Mouse (Mus musculus): ENCODE data around the gene Ccdc191.

Ccdc191 gene

DNA sequence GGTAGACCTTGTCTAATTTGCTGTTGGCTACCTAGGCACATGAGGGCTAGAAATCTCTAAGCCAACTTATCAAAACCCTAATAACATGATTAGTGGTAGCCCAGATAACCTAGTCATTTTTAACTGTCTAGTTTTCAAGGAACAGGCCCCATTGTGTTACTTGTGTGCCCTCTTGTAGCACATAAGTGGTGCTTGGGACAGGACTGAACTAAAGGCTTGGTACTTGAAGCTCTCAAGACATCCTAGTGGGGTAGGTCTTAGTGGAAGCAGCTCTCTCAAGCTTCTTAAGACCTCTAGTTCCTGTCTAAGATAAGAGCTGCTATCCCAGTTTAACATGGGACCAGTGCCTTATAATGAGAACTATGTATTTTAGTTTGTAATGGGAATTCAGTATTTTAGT lies 41.0 kb downstream of the Ccdc191 start:
- in situ Hi-C loops (cut with MboI, MseI), result no loop called here

DNA sequence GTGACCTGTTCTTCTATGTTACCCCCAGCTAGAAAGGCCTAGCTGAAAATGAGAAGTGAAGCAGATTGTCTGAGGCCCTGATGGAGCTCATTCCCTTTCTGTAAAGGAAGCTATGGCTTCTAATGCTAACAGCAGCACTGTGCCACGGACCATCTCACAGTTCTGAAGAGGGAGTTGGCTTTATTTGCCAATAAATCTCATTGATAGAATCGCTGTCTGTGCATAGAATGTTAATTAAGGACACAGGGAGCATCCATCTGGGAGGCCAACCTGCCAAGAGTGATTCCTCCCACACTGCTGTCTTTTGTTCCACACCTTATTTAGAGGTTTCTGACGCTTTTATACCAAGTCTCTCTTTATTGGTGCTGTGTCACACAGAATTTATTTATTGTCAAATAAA lies 41.9 kb downstream of the Ccdc191 start:
- in situ Hi-C loops (cut with MboI, MseI), result no loop called here

DNA sequence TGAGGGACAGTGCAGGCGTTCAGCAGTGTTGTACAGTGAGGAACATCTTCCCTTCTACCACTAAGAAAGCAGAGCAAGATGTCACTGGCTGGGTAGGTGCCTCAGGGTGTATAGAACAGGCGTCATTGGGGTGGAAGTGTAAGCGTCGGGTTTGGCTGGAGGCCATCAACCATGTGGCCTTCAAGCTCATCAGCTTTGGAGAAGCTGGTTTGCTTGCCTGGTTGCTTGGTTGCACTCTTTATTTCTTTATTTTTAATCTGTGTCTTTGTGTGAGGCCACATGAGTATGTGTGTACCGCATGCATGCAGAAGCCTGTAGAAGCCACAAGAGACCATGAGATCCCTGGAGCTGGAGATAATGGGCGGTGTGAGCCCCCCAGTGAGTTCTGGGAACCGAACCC lies 42.7 kb downstream of the Ccdc191 start:
- in situ Hi-C loops (cut with MboI, MseI), result no loop called here

DNA sequence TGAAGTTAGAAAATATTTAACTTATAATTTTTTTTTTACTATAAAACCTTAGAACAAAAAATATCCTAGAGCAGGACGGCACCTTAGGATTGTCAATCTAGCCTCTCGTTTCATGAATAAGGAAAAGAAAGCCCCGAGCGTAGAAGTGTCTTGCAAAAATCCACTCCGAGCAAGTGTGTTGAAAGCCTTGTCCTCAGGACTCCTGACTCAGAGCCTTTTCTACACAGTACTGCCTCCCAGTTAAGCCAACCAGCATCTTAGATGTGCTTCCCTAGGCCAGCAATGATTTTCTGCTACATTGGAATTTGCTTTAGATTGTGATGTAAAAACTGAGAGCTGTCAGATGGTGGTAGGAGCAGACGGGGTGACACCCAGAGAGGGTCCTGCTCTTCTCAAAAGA lies 43.4 kb downstream of the Ccdc191 start:
- in situ Hi-C loops (cut with MboI, MseI), result no loop called here

DNA sequence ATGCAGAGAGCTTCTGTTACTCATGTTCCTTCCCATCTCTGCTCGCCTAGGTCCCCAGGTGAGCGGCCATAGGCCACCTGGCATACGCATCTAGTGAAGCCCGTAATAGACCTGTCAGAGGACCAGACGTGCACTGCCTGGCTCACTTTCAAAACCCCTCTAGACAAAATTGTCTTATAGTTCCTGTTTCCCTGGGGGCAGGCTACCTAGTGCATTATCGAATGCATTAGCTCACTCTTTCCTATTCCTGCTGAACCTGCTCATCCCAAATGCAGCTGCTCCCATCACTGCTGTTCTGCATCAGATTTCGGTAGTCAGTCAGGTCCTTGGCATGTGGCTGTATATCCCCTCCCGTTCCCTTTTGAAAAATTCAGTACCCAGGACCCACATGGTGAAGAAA lies 45.3 kb downstream of the Ccdc191 start:
- in situ Hi-C loops (cut with MboI, MseI), result no loop called here

DNA sequence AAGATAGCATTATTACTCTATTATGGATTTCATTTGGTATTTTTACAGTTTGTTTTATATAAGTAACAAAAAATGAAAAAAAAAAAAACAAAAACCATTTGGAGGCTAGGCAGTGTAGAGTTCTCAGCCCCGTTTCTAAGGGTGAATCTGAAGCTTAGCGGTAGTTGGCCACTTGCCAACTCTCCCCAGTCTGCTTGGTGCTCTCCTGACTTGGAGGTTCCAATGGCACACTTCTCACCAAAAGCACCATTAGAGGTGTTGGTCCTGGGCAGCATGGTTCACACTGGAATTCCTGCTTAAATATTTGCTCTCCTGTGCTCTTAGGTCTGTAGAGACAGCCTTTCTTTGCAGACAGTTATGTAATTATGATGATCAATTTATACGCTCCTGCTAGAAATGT lies 45.8 kb downstream of the Ccdc191 start:
- in situ Hi-C loops (cut with MboI, MseI), result no loop called here

DNA sequence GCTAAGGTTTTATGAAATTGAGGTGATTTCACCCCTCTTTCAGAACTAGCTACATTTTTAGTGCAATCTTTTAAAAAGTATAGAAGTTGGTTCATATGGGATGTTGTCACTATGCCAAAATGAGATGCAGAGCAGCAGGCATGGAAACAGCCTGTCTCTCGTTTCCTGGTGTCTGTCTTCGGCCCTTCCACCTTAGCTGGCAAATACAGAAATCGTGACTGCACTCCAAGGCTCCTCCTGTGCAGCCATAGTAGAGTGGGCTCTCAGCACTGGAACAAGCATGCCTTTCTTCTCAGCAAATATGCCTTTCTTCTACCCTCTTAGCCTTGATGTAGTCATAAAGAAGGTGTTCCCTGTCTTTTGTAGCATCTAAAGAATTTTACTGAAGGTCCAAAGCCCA lies 46.3 kb downstream of the Ccdc191 start:
- in situ Hi-C loops (cut with MboI, MseI), result no loop called here

DNA sequence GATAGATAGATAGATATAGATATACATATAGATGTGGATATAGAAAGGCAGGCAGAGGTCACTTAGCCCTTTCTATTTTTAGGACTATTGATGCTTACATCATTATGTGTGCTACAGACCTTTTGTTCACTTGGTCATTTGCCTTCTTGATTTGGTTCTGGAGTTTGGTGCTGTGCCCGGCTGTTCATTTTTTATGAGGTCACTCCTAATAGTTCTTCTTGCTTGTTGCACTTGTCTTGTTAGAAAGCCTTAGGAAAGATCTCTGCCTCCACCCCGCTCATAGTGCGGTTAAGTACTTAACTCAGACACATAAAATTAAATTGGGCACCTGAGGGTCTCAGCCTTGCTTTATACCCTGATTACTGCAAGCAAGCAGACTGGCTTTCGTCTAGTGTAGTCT lies 51.2 kb downstream of the Ccdc191 start:
- in situ Hi-C loops (cut with MboI, MseI), result no loop called here

DNA sequence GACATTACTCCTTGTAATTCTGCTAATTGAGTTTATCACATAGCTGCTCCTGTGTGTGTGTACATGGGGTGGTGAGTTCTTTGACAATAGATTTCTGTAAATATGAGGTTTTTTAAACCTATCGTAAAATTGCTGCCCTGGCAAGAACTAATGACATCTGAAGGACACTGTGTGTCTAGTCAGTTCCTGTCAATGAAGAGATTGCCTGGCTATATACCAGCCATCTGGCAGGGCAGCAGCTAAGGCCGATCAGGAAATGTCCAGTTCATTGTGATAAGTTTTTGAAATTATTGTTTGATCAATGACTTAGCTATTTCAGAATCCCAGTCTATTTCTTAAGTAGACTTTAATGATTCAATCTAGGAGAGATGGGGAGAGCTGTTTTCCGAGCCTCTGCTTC lies 55.8 kb downstream of the Ccdc191 start:
- in situ Hi-C loops (cut with MboI, MseI), result no loop called here

DNA sequence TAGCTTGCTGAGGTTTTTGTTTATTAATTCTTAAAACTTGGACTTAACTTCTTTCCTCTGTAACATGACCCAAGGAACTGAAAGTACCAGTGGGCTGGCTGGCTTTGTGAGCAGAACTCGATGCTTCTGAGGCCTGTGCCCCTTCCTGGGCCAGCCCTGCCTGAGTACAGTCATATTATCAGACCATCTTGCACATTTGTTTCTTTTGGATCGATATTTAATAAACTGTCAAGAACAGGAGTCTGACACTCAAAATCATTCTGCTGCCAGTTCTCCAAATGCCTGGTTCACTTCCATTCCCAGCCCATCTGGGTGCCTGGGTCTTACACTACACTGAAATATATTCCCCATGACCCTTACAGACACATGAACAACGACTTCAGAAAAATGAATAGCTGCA lies 56.3 kb downstream of the Ccdc191 start:
- in situ Hi-C loops (cut with MboI, MseI), result no loop called here

DNA sequence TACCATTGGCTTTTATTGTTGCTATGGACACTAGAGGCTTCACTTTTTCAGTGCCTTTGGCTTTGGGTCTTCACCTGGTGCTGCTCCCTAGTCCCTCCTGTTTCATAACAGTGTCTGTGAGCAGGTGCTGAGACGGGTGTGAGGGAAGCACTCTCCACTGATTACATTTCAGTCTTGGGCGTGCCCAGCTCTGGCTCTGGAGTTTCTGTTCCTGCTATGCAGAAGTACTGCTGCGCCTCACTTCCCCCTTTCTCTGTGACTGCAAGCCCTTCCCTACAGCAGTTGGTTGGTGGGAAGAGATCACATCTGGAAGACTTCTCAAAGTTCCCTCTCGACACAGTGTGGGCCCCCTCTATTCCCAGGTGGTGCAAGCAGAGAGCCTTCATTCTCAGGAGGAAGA lies 62.0 kb downstream of the Ccdc191 start:
- in situ Hi-C loops (cut with MboI, MseI), result no loop called here

DNA sequence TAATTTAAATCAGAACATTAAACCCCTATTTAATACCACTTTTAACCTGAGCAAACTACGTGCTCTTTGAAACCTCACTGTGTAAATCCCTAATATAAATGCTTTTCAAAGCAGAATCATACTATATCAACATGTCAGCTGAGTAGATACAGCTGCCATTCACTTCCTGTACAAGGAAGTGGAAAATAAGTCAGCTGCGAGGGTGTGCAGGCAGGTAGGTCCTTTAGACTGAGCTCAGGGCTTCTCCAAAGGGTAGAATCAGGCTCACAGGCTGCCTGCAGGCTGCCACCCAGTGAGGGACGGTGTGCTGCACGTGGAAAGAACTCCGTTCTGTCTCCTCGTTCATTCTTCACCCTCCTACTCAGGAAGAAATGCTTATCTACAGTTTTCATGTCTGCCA lies 65.3 kb downstream of the Ccdc191 start:
- in situ Hi-C loops (cut with MboI, MseI), result no loop called here

DNA sequence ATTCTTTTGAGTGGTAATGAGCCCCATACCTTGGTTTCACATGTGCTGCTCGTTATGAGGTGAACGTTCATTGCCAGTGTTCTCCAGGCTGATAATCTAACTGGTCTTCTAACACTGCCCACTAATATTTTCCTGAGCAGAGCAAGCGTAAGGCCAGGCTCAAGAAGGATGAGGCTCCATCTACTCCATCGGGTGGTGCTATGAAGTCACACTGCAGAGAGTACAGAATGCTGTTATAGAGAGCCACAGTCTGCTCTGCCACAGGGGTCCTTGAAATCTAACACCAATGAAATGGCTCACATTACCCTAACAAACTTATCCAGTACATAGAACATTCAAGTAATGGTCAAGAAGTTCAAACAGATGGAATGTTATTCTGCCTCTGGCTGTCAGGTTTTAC lies 68.4 kb downstream of the Ccdc191 start:
- in situ Hi-C loops (cut with MboI, MseI), result no loop called here

DNA sequence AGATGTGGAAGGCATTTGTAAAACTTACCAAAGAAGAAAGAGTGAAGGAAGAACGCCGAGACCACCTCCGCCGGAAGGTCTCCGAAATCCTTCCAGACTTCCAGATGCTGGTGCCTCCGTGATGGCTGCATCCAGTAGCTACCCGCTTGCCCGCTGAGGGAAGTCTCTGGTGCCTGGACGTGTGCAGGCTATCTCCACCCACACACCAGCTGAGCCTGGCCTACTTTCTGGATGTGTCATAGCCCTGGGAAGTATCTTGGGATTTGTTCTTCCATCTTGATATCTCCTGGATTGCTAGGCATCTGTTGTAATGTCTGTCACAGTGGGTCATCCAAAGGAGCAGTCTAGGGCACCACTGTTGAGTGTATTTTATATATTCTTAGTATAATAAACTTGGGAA lies 73.7 kb downstream of the Ccdc191 start:
- in situ Hi-C loops (cut with MboI, MseI), result loop anchor here in 1 of 2 experiments (5.0 kb wide), 1 partner anchor 49 kb away; no protein-coding TSS in a partner anchor

DNA sequence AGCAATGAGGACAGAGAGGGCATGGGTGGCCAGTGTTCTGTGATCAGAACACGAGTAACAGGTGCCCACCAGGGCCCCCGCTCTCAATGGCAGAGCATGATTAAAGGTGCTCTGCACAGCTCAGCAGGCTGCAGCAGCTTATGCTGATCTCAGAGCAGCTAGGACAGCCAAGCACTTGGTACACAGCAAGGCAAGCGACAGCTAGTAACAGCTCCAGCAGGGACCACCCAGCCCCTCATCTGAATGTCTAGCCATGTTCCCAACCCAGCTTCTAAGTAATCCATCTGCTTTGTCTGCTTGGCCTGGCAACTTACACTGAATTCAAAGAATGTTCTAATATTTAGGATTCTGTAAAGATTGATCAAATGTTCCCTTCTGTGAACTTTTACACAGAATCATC lies 74.2 kb downstream of the Ccdc191 start:
- in situ Hi-C loops (cut with MboI, MseI), result loop anchor here in 1 of 2 experiments (5.0 kb wide), 1 partner anchor 49 kb away; no protein-coding TSS in a partner anchor

DNA sequence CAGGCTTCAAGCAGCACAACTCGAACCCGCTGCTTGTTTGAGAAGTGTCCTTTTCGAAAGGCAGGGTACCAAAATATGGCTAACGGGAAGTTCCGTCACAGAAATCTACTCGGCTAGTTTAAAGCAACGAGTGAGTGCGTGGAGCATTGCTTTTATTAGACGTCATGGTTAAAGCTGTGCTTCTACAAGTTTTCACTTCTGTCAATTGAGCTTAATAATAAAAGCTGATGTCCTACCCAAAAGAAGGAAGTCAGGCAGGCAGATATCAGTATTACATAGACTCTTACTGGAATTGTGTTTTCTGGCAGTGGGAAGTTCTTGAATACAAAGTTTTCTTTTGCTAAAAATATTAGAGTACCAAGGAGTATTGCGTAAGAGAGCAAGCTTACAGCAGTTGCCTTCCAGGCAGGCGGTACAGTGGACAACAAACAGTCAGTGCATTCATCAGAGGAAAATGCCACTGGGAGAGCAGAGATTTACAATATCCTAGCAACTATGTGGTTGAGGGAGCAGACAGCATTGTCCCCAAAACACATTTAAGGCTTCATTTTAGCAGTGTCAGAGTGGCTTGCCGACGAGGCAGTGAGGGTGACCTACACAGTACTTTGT lies 76.3 kb downstream of the Ccdc191 start:
- in situ Hi-C loops (cut with MboI, MseI), result no loop called here

DNA sequence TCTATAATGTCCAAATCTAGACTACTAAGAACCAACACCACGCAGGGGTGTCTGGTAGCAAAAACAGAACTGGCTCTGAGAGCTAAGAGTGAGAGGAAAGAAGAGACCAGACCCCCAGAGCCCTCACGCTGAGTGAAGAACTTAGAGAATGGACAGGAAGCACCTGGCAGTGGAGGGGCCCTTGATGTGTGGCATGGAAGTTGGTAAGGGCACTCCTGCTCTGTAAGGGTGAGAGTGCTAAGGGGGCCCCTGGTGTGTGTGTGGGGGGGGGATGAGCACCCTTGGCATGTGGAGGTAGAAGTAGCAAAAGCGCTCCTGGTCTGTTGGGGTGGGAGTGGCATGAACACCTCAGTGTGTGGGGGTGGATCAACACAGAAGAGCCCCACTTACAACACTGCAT lies 80.8 kb downstream of the Ccdc191 start:
- in situ Hi-C loops (cut with MboI, MseI), result no loop called here

DNA sequence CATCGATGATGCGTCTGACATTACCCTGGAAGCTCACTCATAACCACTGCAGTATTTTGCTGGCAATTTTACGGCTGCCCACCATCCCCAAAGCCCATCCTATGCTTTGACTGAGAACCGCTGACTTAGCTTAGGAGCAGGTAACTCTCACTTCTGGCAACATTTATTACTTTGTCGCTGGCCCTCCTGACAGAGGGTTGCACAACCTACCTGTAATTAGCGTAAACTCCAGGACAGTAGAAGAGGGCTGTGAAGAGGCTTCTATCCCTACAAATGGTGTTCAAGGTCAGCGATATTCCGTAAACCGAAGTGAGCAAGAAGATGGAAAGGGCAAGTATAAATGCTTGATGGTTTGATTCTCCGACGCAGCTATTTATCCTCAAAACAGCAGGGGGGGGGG lies 81.6 kb downstream of the Ccdc191 start:
- in situ Hi-C loops (cut with MboI, MseI), result no loop called here

DNA sequence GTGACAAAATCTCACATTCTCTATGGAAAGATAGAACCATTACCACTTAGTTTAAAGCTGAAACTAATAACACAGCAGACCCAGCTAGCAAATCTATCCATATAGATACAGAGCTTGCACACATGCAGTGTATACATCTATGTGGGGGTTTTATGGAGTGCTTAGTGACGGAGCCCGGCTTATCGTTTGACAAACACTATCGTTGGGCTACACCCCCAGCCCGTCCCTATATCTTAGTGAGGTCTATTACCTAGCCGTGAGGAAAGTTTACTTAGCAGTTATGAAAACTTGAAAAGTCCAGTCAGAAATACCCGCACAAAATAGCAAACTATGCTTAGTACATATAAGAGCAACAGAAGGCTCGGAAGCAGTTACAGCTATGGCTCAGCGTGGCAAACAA lies 82.1 kb downstream of the Ccdc191 start:
- in situ Hi-C loops (cut with MboI, MseI), result no loop called here

DNA sequence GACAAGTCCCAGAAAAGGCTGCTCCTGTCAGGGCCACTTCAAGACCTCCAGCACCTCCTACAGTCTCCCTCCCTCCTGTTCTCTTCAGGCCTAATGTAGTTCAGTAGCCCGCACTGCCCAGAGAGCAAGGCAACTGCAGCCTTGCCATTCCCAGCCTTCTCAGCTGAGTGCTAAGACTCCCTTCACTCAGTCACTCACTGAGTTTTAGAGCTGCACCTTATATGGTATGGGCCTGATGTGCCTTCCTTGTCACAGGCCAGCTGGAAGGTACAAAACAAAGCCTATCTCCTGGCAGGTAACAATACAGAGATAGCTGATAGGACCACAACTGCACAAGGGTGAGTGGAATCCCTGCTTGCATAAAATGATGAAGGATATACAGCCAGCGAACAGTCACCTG lies 82.8 kb downstream of the Ccdc191 start:
- in situ Hi-C loops (cut with MboI, MseI), result no loop called here

DNA sequence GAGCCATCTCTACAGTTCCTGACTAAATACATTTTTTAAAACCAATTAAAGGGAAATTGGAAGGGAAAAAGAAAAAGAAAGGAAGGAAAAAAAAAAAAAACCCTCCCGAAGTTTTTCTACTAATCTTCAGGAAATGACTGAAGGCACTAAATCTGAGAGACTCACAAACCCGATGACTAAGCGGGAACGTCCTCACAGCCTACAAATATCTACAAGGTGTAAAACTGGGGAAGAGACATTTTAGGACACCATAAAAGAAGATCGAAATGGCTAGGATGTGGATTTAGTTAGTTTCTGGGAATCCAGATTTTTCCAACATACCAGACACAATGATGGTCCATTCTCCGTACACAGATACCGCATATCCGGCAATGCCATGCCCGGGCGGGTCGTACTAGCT lies 83.5 kb downstream of the Ccdc191 start:
- in situ Hi-C loops (cut with MboI, MseI), result no loop called here

DNA sequence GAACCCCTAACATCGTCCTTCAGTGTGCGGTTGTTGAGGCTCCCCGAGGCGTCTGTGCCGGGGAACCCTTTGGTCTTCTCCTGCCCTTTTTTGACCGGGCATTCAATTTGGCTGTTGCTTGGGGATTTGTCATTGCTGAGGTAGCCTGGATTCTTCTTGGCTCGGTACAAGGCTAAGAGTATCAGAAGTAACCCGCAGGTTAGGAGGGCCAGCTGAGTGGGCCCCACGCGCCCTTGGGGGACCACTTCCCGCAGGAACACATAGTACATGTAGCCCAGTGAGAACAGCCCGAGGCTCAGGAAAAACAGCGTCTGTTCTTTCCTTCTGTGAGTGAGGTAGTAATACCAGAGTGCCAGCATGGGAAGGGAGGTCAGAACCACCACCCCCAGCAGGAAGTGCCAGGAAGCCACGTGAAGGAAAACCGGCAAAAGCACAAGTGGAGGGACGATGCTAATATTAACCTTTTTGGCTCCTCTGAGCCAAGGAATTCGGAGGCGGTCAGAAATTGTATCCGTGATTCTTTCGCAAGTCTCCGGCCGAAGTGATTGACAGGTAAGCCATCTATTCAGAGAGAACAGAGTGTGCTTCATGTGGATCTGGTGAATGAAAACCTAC lies 84.1 kb downstream of the Ccdc191 start:
- in situ Hi-C loops (cut with MboI, MseI), result no loop called here

DNA sequence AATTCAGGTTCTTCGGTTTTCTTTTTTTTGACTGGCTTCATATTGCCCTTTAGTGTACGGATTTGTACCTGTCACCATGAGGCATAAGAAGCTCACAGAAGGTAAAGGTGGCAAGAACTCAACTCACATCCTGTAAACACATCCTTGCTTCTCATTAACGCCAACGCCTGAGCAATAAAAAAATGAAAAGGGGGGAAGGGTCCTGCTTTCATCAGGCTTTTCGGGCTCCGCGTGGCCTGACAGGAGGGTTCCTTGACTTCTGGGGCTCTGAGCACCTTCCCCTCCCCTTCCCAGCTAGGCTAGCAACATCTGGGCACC lies 89.4 kb downstream of the Ccdc191 start:
- in situ Hi-C loops (cut with MboI, MseI), result no loop called here
